Mouse (Mus musculus): ENCODE results near the gene Lrp6. TPM values are rescaled to one million over a fixed set of nuclear protein-coding genes. Genes with fewer than 3 reads are reported as not detected.

The Lrp6 gene
- polyA plus RNA-seq, 1 experiment from 2014 or later, result 20.8 TPM

DNA sequence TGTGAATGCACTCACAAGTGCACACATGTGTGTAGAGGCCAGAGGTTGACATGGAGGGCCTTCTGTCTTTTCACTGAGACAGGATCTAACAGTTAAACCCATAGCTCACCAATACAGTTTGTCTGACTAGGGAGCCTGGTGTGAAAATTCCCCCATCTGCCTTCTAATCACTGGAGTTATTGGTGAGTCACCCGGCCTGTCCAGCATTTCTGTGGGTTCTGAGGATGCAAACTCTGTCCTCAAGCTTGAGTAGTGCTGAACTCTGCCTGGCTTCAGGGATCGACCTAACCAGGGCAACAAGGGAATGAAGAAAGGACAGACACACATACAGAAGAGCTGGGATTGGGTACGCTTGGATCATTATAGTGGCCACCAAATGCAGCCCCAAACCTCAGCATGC, 125.0 kb downstream of the Lrp6 start:
- H3K27ac ChIP-seq (replicated peaks), result no peak overlapping the region
- peaks cover 15% of the 10 kb centered on the region for H3K36me3 ChIP-seq
- no peak overlapping the region for H3K4me2 ChIP-seq
- WGBS, result 91% methylated on average over 3 of the region's 3 CpGs
- H3K27me3 ChIP-seq, result no peaks in the 10 kb centered on the region
- no peak for ATAC-seq (ENCODE audit: low read depth)
- H3K4me3 ChIP-seq, result no peak overlapping the region
- H3K9ac ChIP-seq, result no peak overlapping the region
- no peaks in the 10 kb centered on the region for H3K9me3 ChIP-seq
- H3K4me1 ChIP-seq (replicated peaks), result peaks cover 20% of the 10 kb centered on the region

DNA sequence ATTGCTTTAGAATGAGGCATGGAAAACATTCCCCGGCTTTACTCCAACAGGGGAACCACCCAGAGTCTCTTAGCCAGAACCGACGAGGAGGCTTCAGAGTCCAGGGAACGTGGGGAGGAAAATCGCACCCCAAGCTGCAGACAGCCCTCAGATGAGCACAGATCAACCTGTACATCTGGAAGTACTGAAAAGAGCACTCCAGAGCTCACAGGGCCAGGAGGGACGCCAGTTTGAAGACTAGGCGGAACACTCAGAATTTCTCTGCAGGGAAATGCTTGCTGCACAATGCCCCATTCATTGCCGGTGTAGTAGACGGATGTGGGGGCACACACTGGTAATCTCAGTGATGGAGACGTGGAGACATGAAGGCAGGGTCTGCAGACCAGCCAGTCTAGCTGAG, 126.7 kb downstream of the Lrp6 start:
- peaks cover 5% of the 10 kb centered on the region for H3K36me3 ChIP-seq
- peak overlapping the region; percentile 61 for H3K9ac ChIP-seq
- peak overlapping the region; percentile 77 for H3K27ac ChIP-seq (replicated peaks)
- no peaks in the 10 kb centered on the region for H3K9me3 ChIP-seq
- peak overlapping the region; percentile 25 for H3K4me3 ChIP-seq
- peak overlapping the region; percentile 57 for H3K4me2 ChIP-seq
- peaks cover 20% of the 10 kb centered on the region for H3K4me1 ChIP-seq (replicated peaks)
- H3K27me3 ChIP-seq, result no peaks in the 10 kb centered on the region
- 34% methylated on average over 10 of the region's 10 CpGs for WGBS
- peak; percentile 24 for ATAC-seq (ENCODE audit: low read depth)

- Histone ChIP-seq H3K27ac (replicated peaks) (peak overlapping the region; percentile 77), H3K27me3 (no peaks in the 10 kb centered on the region), H3K4me2 (peak overlapping the region; percentile 57), H3K4me1 (replicated peaks) (peaks cover 20% of the 10 kb centered on the region), H3K4me3 (peak overlapping the region; percentile 25), H3K9me3 (no peaks in the 10 kb centered on the region), H3K9ac (peak overlapping the region; percentile 61), H3K36me3 (peaks cover under 1% of the 10 kb centered on the region; the same call in 1 of the 2 replicates)
- peak; percentile 84 for ATAC-seq (ENCODE audit: low read depth)
- WGBS, result 11% methylated on average over 23 of the region's 23 CpGs
These were observed 127.3 kb downstream of the Lrp6 start for GRCm38 (mm10) chr6:134439401-134440021.

- Histone ChIP-seq H3K4me2 (no peak overlapping the region), H3K4me1 (replicated peaks) (peaks cover 20% of the 10 kb centered on the region), H3K9ac (no peak overlapping the region), H3K4me3 (no peak overlapping the region), H3K36me3 (no peaks in the 10 kb centered on the region), H3K27me3 (no peaks in the 10 kb centered on the region), H3K27ac (replicated peaks) (no peak overlapping the region), H3K9me3 (no peaks in the 10 kb centered on the region)
- ATAC-seq (ENCODE audit: low read depth), result no peak
- 72% methylated on average over 5 of the region's 5 CpGs for WGBS
These were observed 129.8 kb downstream of the Lrp6 start for GRCm38 (mm10) chr6:134436955-134437354.

DNA sequence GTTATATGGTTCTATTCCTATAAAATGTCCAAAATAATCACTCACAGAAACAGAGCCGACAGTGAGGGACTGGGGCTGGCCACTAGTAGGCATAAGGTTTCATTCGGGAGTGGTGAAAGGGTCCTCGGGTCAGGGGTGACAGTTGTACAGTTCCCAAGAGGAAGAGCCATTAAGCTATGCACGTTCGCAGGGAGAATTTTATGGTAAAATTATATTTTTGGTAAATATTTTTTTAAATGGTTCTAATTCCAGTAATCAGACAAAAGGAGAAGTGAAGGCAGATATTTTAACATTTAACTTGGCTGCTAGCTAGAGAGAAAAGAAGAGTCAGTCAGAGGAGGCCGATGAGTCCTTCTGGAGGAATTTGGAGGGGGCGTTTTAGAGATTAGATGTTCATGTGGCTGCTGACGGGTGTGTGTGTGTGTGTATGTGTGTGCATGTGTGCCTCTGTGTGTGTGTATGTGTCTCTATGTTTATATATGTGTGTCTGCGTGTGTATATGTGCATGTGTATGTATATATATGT, 131.8 kb downstream of the Lrp6 start:
- Histone ChIP-seq H3K4me2 (no peak overlapping the region), H3K36me3 (no peaks in the 10 kb centered on the region), H3K4me3 (no peak overlapping the region), H3K9me3 (no peaks in the 10 kb centered on the region), H3K27me3 (no peaks in the 10 kb centered on the region), H3K4me1 (replicated peaks) (peaks cover 16% of the 10 kb centered on the region), H3K27ac (replicated peaks) (no peak overlapping the region), H3K9ac (no peak overlapping the region)
- 83% methylated on average over 9 of the region's 9 CpGs for WGBS
- no peak for ATAC-seq (ENCODE audit: low read depth)

- WGBS, result 65% methylated on average over 6 of the region's 6 CpGs
- ATAC-seq (ENCODE audit: low read depth), result no peak
These were observed 132.7 kb downstream of the Lrp6 start for GRCm38 (mm10) chr6:134434044-134434443.

GRCm38 (mm10) chr6:134433281-134433680, 133.5 kb downstream of the Lrp6 start:
- Histone ChIP-seq H3K27me3 (no peaks in the 10 kb centered on the region), H3K9me3 (no peaks in the 10 kb centered on the region), H3K27ac (replicated peaks) (no peak overlapping the region), H3K4me3 (no peak overlapping the region), H3K4me2 (no peak overlapping the region), H3K9ac (no peak overlapping the region), H3K4me1 (replicated peaks) (0 out of 2 replicates have a peak, but pooled peaks cover 3% of the 10 kb centered on the region), H3K36me3 (no peaks in the 10 kb centered on the region)
- no peak for ATAC-seq (ENCODE audit: low read depth)
- WGBS, result 85% methylated on average over 3 of the region's 3 CpGs

More at GRCm38 (mm10) chr6:134434044-134434443, 132.7 kb downstream of the Lrp6 start:
- Histone ChIP-seq H3K27me3 (no peaks in the 10 kb centered on the region), H3K9me3 (no peaks in the 10 kb centered on the region), H3K36me3 (no peaks in the 10 kb centered on the region), H3K4me3 (no peak overlapping the region), H3K4me1 (replicated peaks) (peaks cover 7% of the 10 kb centered on the region), H3K4me2 (no peak overlapping the region), H3K9ac (no peak overlapping the region), H3K27ac (replicated peaks) (no peak overlapping the region)

DNA sequence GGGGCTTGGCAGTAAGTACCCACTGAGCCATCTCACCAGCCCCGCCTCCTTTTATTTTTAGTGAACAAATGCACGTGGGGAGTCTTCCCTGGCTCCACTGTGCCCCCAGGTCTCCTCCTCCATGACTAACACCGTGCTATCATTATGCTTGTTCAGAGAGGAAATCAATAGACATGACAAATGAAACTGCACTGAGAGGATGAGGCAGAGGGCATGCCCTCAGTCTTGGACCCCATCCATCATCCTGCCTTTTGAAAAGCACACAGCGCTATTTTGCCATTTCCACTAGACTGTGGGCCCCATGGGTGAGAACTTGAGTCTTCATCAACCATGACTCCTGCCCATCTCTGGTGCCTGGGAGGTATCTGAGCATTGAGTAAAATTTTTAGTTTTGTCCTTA, 135.2 kb downstream of the Lrp6 start:
- Histone ChIP-seq H3K4me3 (no peak overlapping the region), H3K9ac (no peak overlapping the region), H3K4me2 (no peak overlapping the region), H3K9me3 (no peaks in the 10 kb centered on the region), H3K27ac (replicated peaks) (no peak overlapping the region), H3K36me3 (no peaks in the 10 kb centered on the region), H3K27me3 (no peaks in the 10 kb centered on the region), H3K4me1 (replicated peaks) (0 out of 2 replicates have a peak, but pooled peaks cover 3% of the 10 kb centered on the region)
- WGBS, result 33% methylated on average over 4 of the region's 4 CpGs
- ATAC-seq (ENCODE audit: low read depth), result no peak

GRCm38 (mm10) chr6:134430161-134430799, 136.5 kb downstream of the Lrp6 start:
- no peaks in the 10 kb centered on the region for H3K36me3 ChIP-seq
- H3K27ac ChIP-seq (replicated peaks), result no peak overlapping the region
- no peak overlapping the region for H3K9ac ChIP-seq
- H3K4me1 ChIP-seq (replicated peaks), result 0 out of 2 replicates have a peak, but pooled peaks cover 5% of the 10 kb centered on the region
- 84% methylated on average over 9 of the region's 9 CpGs for WGBS
- no peak overlapping the region for H3K4me2 ChIP-seq
- H3K9me3 ChIP-seq, result no peaks in the 10 kb centered on the region
- ATAC-seq (ENCODE audit: low read depth), result no peak
- no peak overlapping the region for H3K4me3 ChIP-seq
- no peaks in the 10 kb centered on the region for H3K27me3 ChIP-seq

DNA sequence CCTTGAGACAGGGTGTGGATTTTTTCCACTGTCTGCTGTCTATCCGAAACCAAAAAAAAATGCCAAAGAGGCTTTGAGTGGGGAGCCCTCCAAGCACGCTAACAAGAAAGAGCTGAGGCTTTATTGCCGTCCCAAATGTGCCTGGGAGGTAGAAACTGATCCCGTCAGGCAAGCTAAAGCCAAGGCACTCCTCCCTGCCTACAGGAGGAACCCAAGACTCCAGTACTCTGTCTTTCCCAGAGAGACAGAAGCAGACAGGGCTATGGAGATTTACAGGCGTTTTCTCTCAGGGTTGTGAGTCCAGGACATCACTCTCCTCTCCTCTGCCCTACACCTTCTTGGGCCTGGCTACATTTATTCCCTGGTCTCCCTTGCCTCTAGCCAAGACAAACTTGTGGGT, 138.3 kb downstream of the Lrp6 start:
- no peak overlapping the region for H3K27ac ChIP-seq (replicated peaks)
- WGBS, result 61% methylated on average over 5 of the region's 5 CpGs
- H3K9ac ChIP-seq, result no peak overlapping the region
- no peak overlapping the region for H3K4me2 ChIP-seq
- no peaks in the 10 kb centered on the region for H3K27me3 ChIP-seq
- 0 out of 2 replicates have a peak, but pooled peaks cover 5% of the 10 kb centered on the region for H3K4me1 ChIP-seq (replicated peaks)
- H3K36me3 ChIP-seq, result no peaks in the 10 kb centered on the region
- H3K4me3 ChIP-seq, result no peak overlapping the region
- ATAC-seq (ENCODE audit: low read depth), result no peak
- no peaks in the 10 kb centered on the region for H3K9me3 ChIP-seq

- H3K36me3 ChIP-seq, result no peaks in the 10 kb centered on the region
- H3K27me3 ChIP-seq, result no peaks in the 10 kb centered on the region
- H3K4me2 ChIP-seq, result no peak overlapping the region
- no peak overlapping the region for H3K4me3 ChIP-seq
- H3K27ac ChIP-seq (replicated peaks), result no peak overlapping the region
- ATAC-seq (ENCODE audit: low read depth), result no peak
- no peak overlapping the region for H3K9ac ChIP-seq
- 0 out of 2 replicates have a peak, but pooled peaks cover 5% of the 10 kb centered on the region for H3K4me1 ChIP-seq (replicated peaks)
- H3K9me3 ChIP-seq, result no peaks in the 10 kb centered on the region
- WGBS, result 86% methylated on average over 3 of the region's 3 CpGs
These were observed 139.6 kb downstream of the Lrp6 start for GRCm38 (mm10) chr6:134427165-134427564.

GRCm38 (mm10) chr6:134425216-134425717, 141.5 kb downstream of the Lrp6 start:
- no peak overlapping the region for H3K9ac ChIP-seq
- H3K4me1 ChIP-seq (replicated peaks), result 0 out of 2 replicates have a peak, but pooled peaks cover 5% of the 10 kb centered on the region
- no peaks in the 10 kb centered on the region for H3K27me3 ChIP-seq
- 49% methylated on average over 11 of the region's 11 CpGs for WGBS
- H3K36me3 ChIP-seq, result no peaks in the 10 kb centered on the region
- H3K9me3 ChIP-seq, result no peaks in the 10 kb centered on the region
- no peak overlapping the region for H3K4me3 ChIP-seq
- no peak overlapping the region for H3K4me2 ChIP-seq
- ATAC-seq (ENCODE audit: low read depth), result peak; percentile 68
- no peak overlapping the region for H3K27ac ChIP-seq (replicated peaks)

Measured in neural tube, embryonic 13.5 days (tissue).